Mouse (Mus musculus): Measurements from ENCODE around the gene Rfx8.

DNA sequence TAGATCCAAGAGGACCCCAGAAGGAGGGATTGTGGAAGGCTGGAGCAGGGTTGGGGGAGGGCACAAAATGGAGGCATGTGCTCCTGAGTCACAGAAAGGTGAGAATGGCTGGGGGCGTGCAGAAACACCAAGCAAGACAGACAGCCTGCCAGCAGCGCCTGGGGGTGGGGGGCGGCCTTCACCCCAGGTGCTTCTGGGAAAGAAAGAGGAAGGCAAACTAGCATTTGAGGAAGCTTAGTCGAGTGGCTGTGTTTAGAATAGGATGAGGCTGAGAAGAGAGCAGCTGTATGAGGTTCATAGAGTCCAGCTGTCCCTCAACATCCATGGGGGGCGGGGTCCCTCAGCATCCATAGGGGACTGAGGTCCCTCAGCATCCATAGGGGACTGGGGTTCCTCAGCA, 12.0 kb downstream of the Rfx8 start:
- TF ChIP-seq CHD2 (IDR thresholded peaks at IDR 0.05; ENCODE audit: low read depth, low read length) = no peak
- no peak for TF ChIP-seq ZNF384 (IDR thresholded peaks at IDR 0.05; ENCODE audit: low read depth, low read length)
- TF ChIP-seq ZC3H11A (IDR thresholded peaks at IDR 0.05; ENCODE audit: borderline replicate concordance, low read depth, low read length) = no peak
- TF ChIP-seq HCFC1 (IDR thresholded peaks at IDR 0.05; ENCODE audit: borderline replicate concordance, insufficient read depth, low read length) = no peak

All from ES-E14 (cell line).